Mouse (Mus musculus) heart, embryonic 14.5 days (tissue): ENCODE results near the gene Bysl. TPM values are rescaled to one million over a fixed set of nuclear protein-coding genes. Genes with fewer than 3 reads are reported as not detected.

Experiments used
- ATAC-seq: fragments of 200-750 bp; cut with Nextera tagmentation; 2 replicates; pipeline ENCODE4 v1.8.0; 2017; ENCODE audit warnings: low read depth, moderate TSS enrichment; ENCODE audit not compliant: insufficient number of reproducible peaks, insufficient read depth, low FRiP score
- H3K27ac ChIP-seq, 2 experiments: fragments of 200-500 bp in 1 of 2; fragments of 300-500 bp in 1 of 2; sonication (generic) in 1 of 2; replicated peaks in 1 of 2; 2 replicates each; pipeline ENCODE4 v1.5.1; 2012 to 2014; ENCODE audit warnings: low read depth in 2 of 2, low read length in 2 of 2, control low read depth in 1 of 2, mild to moderate bottlenecking in 1 of 2, mixed read lengths in 1 of 2; ENCODE audit not compliant: control insufficient read depth in 1 of 2, insufficient read depth in 1 of 2
- H3K27me3 ChIP-seq: fragments of 300-500 bp; sonication (generic); 2 replicates; pipeline ENCODE4 v1.6.1; 2014; ENCODE audit warnings: mild to moderate bottlenecking, low read length, control low read depth; ENCODE audit not compliant: control insufficient read depth, insufficient read depth
- H3K36me3 ChIP-seq: fragments of 300-500 bp; sonication (generic); 2 replicates; pipeline ENCODE4 v1.6.1; 2014; ENCODE audit warnings: mild to moderate bottlenecking, control low read depth, low read length, mixed read lengths; ENCODE audit not compliant: control insufficient read depth, insufficient read depth
- H3K4me1 ChIP-seq, 2 experiments: fragments of 200-500 bp in 1 of 2; fragments of 300-500 bp in 1 of 2; sonication (generic) in 1 of 2; 2 replicates each; pipeline ENCODE4 v1.6.1; 2012 to 2014; ENCODE audit warnings: low read length in 2 of 2, control low read depth in 1 of 2, mixed read lengths in 1 of 2; ENCODE audit not compliant: control insufficient read depth in 2 of 2, insufficient read depth in 2 of 2
- H3K4me2 ChIP-seq: fragments of 300-500 bp; sonication (generic); 2 replicates; pipeline ENCODE4 v1.6.1; 2014; ENCODE audit warnings: mild to moderate bottlenecking, low read length
- H3K4me3 ChIP-seq, 2 experiments: fragments of 200-500 bp in 1 of 2; fragments of 300-500 bp in 1 of 2; sonication (generic) in 1 of 2; 2 replicates each; pipeline ENCODE4 v1.5.1; 2012 to 2014; ENCODE audit warnings: low read length in 2 of 2, mild to moderate bottlenecking in 2 of 2, control low read depth in 1 of 2, low read depth in 1 of 2, moderate library complexity in 1 of 2; ENCODE audit not compliant: control insufficient read depth in 1 of 2, insufficient read depth in 1 of 2
- H3K9ac ChIP-seq: fragments of 300-500 bp; sonication (generic); 2 replicates; pipeline ENCODE4 v1.6.1; 2014; ENCODE audit warnings: mild to moderate bottlenecking, low read length
- H3K9me3 ChIP-seq: fragments of 300-500 bp; sonication (generic); 2 replicates; pipeline ENCODE4 v1.6.1; 2016; ENCODE audit warnings: low read length, control low read depth; ENCODE audit not compliant: control insufficient read depth
- WGBS: fragments of 180-500 bp; shearing (Covaris S2); extraction: QIAGEN DNeasy Blood & Tissue Kit; methylation state at CpG from one replicate; pipeline ENCODE4 v1.1.7; 2014; 5-methylcytosine and 5-hydroxymethylcytosine counted together
- polyA plus RNA-seq: library from polyadenylated mRNA; unstranded; fragments of >200 nt; fragmentation: Nextera tagmentation; extraction: Ambion mirVana; gene quantifications from 2 replicates; pipeline ENCODE4 v1.2.1, GENCODE M21; 2014

Bysl gene
- polyA plus RNA-seq, 1 experiment from 2014 or later = 18.7 TPM

DNA sequence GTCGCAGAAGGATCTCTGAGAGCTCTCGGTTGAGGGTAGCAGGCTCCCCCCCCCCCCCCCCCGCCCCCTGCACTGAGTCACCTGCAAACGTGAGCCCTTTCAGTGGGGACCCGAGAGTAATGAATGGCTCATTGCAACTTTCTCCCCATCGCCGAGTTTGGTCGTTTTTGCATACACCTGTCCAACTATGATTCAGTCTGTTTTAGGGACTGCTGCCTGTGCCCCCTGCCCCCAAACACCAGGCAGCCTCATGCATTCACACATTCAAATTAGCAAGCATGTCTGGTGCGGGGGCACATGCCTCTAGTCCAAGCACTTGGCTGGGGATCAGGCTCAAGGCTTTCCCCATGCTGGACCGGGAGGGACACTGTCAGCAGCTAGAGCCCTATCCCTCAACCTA lies 56.7 kb downstream of the Bysl start:
- ATAC-seq = no peak
- 74% methylated on average over 9 of the region's 10 CpGs for WGBS

DNA sequence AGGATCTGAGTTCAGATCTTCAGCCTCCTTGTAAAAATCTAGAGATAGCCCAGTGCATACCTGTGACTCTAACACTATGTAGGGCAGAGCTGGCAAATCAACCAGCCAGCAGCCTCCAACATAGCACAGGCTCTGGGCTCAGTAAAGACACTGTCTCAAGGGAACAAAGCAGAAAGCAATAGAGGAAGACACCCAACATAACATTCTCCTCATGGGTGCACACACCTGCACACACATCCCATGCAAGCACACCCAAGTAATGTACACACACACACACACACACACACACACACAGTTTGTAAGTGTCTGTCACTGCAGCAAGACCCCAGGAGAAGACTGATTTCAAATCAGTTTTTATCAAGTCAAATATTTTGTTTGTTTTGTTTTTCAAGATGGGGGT lies 58.3 kb downstream of the Bysl start:
- Histone ChIP-seq H3K9ac (no peak overlapping the region), H3K27ac (no peak overlapping the region), H3K9me3 (no peaks in the 10 kb centered on the region), H3K27me3 (no peaks in the 10 kb centered on the region), H3K36me3 (no peaks in the 10 kb centered on the region), H3K4me2 (no peak overlapping the region), H3K4me1 (no peaks in the 10 kb centered on the region), H3K4me3 (no peak overlapping the region)
- ATAC-seq = no peak

More for the DNA sequence above, 56.7 kb downstream of the Bysl start:
- Histone ChIP-seq H3K36me3 (no peaks in the 10 kb centered on the region), H3K27me3 (no peaks in the 10 kb centered on the region), H3K27ac (no peak overlapping the region), H3K9me3 (no peaks in the 10 kb centered on the region), H3K4me2 (no peak overlapping the region), H3K9ac (no peak overlapping the region), H3K4me1 (peaks cover 1 to 6% of the 10 kb centered on the region in 2 experiments; a peak in 2 of 4 replicates), H3K4me3 (no peak overlapping the region)

DNA sequence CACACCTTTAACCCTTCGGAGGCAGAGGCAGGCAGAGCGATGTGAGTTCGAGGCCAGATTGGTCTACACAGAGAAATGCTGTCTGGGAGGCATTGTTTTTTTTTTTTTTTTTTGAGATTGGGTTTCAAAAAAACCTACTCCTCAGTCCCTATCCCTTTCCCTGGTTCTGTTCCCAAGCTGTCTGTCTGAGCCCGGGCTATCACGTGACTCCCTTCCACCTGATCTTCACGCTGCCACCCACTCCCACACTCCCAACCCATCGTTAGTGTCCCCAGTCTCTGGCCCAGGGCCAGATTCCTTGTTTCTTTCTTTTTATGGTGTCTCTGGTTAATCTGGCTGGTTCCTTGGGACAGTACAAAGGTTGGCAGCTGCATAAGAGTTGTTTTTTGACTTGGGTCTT lies 60.2 kb downstream of the Bysl start:
- 70% methylated on average over 7 of the region's 7 CpGs for WGBS
- no peak overlapping the region for H3K9ac ChIP-seq
- ATAC-seq = no peak

More for the DNA sequence above, 60.2 kb downstream of the Bysl start:
- no peak overlapping the region for H3K4me2 ChIP-seq
- H3K4me3 ChIP-seq = no peak overlapping the region
- H3K27ac ChIP-seq = no peak overlapping the region
- H3K27me3 ChIP-seq = no peaks in the 10 kb centered on the region
- H3K36me3 ChIP-seq = no peaks in the 10 kb centered on the region
- no peaks in the 10 kb centered on the region for H3K9me3 ChIP-seq
- H3K4me1 ChIP-seq = no peaks in the 10 kb centered on the region

Other genes with a start within 250 kb of the Bysl start
- gene Mrps10, start 242.6 kb downstream of the Bysl start, polyA plus RNA-seq = 67.2 and 69.8 TPM in 2 replicates
- gene Guca1b, start 226.1 kb downstream of the Bysl start, polyA plus RNA-seq = 0.63 and 0.96 TPM in 2 replicates
- gene Guca1a, start 210.9 kb downstream of the Bysl start, polyA plus RNA-seq = 2.4 and 2.9 TPM in 2 replicates
- 0.47 and 0.76 TPM in 2 replicates for gene AI661453, start 174.9 kb downstream of the Bysl start, polyA plus RNA-seq
- gene 1700001C19Rik, start 174.1 kb downstream of the Bysl start, polyA plus RNA-seq = 0.72 and 0.92 TPM in 2 replicates
- 16.2 and 16.8 TPM in 2 replicates for gene Taf8, start 109.2 kb downstream of the Bysl start, polyA plus RNA-seq
- gene Ccnd3, start 106.4 kb downstream of the Bysl start, polyA plus RNA-seq = 466 and 469 TPM in 2 replicates
- 28.6 and 30.9 TPM in 2 replicates for gene Med20, start 90 bp upstream of the Bysl start, polyA plus RNA-seq
- gene Gm20517, start 97 bp upstream of the Bysl start, polyA plus RNA-seq = 1.7 and 2.2 TPM in 2 replicates
- 3.0 and 3.2 TPM in 2 replicates for gene Usp49, start 19.2 kb upstream of the Bysl start, polyA plus RNA-seq
- gene Tomm6, start 76.9 kb upstream of the Bysl start, polyA plus RNA-seq = 354 and 369 TPM in 2 replicates
- gene Frs3, start 77.5 kb upstream of the Bysl start, polyA plus RNA-seq = 2.8 TPM in 2 replicates
- 0.53 and 1.4 TPM in 2 replicates for gene Gm21981, start 83.0 kb upstream of the Bysl start, polyA plus RNA-seq
- 0.78 TPM in 1 of 2 replicates, not detected in the other for gene Prickle4, start 83.2 kb upstream of the Bysl start, polyA plus RNA-seq
- gene Pgc, start 115.3 kb upstream of the Bysl start, polyA plus RNA-seq = 0.15 TPM in 1 of 2 replicates, not detected in the other
- 17.8 and 21.2 TPM in 2 replicates for gene Tfeb, start 125.5 kb upstream of the Bysl start, polyA plus RNA-seq
- gene Mdfi, start 223.2 kb upstream of the Bysl start, polyA plus RNA-seq = 10.4 and 26.3 TPM in 2 replicates